Mouse (Mus musculus) CH12.LX (cell line): ENCODE results near the gene Arsk. TPM values are rescaled to one million over a fixed set of nuclear protein-coding genes. Genes with fewer than 3 reads are reported as not detected.

Experiments
- DNase-seq: peaks from one replicate; pipeline ENCODE4 v3.0.0-alpha.2; 2013; ENCODE audit errors: extremely low read depth
- H3K27ac ChIP-seq: 2 replicates; pipeline ENCODE4 v1.5.1; 2012; ENCODE audit warnings: low read depth, mild to moderate bottlenecking, control low read depth, moderate library complexity; ENCODE audit not compliant: insufficient read depth
- H3K27me3 ChIP-seq: replicated peaks from 2 replicates; pipeline ENCODE3; 2012; ENCODE audit warnings: inconsistent platforms
- H3K36me3 ChIP-seq, 2 experiments: replicated peaks in 1 of 2; 2 replicates each; pipeline versions ENCODE3 to v1.6.1; 2012; ENCODE audit warnings: inconsistent platforms in 1 of 2, low read length in 1 of 2, mild to moderate bottlenecking in 1 of 2, mixed read lengths in 1 of 2, moderate library complexity in 1 of 2; ENCODE audit not compliant: control insufficient read depth in 1 of 2, insufficient read depth in 1 of 2
- H3K4me1 ChIP-seq, 2 experiments: 2 replicates each; pipeline ENCODE4 v1.6.1; 2012; ENCODE audit warnings: inconsistent platforms in 1 of 2, moderate library complexity in 1 of 2; ENCODE audit not compliant: insufficient read depth in 2 of 2, control insufficient read depth in 1 of 2
- H3K4me2 ChIP-seq: 2 replicates; pipeline ENCODE4 v1.6.1; 2012; ENCODE audit warnings: low read depth, mild to moderate bottlenecking, control low read depth; ENCODE audit not compliant: poor library complexity, insufficient read depth, severe bottlenecking
- H3K4me3 ChIP-seq, 3 experiments: fragments of 150-350 bp in 1 of 3; sonication (generic) in 1 of 3; replicated peaks in 1 of 3; 2 replicates each; pipeline versions ENCODE3 to v1.5.1; 2011 to 2012; ENCODE audit warnings: low read depth in 2 of 3, low read length in 2 of 3, mild to moderate bottlenecking in 2 of 3, moderate library complexity in 2 of 3, control low read depth in 1 of 3, improper control_type of control experiment in 1 of 3, inconsistent platforms in 1 of 3, mixed read lengths in 1 of 3; ENCODE audit not compliant: poor library complexity in 1 of 3
- H3K79me2 ChIP-seq: replicated peaks from 2 replicates; pipeline ENCODE4 v1.6.1; 2012; ENCODE audit warnings: mild to moderate bottlenecking, moderate library complexity; ENCODE audit not compliant: control insufficient read depth, poor library complexity, insufficient read depth, severe bottlenecking; ENCODE audit errors: extremely low read depth
- H3K9ac ChIP-seq: 2 replicates; pipeline ENCODE4 v1.6.1; 2012; ENCODE audit warnings: low read depth, mild to moderate bottlenecking, control low read depth, moderate library complexity; ENCODE audit not compliant: insufficient read depth
- H3K9me3 ChIP-seq: replicated peaks from 2 replicates; pipeline ENCODE3; 2012; ENCODE audit warnings: low read length, inconsistent platforms, mixed read lengths
- BHLHE40 ChIP-seq: IDR thresholded peaks from 2 replicates; pipeline ENCODE4 v1.6.1; 2011; ENCODE audit warnings: mild to moderate bottlenecking, low read depth, low read length, improper control_type of control experiment
- CHD1 ChIP-seq: IDR thresholded peaks from 2 replicates; pipeline ENCODE4 v1.6.1; 2012; ENCODE audit warnings: low read depth, low read length, improper control_type of control experiment, inconsistent platforms
- CHD2 ChIP-seq: IDR thresholded peaks from 2 replicates; pipeline ENCODE4 v1.6.1; 2011; ENCODE audit warnings: low read length, improper control_type of control experiment
- CTCF ChIP-seq, 2 experiments: IDR thresholded peaks in 1 of 2; conservative IDR thresholded peaks in 1 of 2; 2 replicates each; pipeline ENCODE4 v1.5.1; 2011 to 2012; ENCODE audit warnings: low read depth in 2 of 2, low read length in 2 of 2, improper control_type of control experiment in 1 of 2, inconsistent platforms in 1 of 2, mild to moderate bottlenecking in 1 of 2, moderate library complexity in 1 of 2
- E2F4 ChIP-seq: IDR thresholded peaks from 2 replicates; pipeline ENCODE4 v1.6.1; 2011; ENCODE audit warnings: low read depth, low read length, improper control_type of control experiment; ENCODE audit not compliant: insufficient replicate concordance
- ELF1 ChIP-seq: IDR thresholded peaks from 2 replicates; pipeline ENCODE4 v1.6.1; 2014; ENCODE audit warnings: low read depth, mild to moderate bottlenecking, inconsistent platforms, low read length, improper control_type of control experiment
- EP300 ChIP-seq: IDR thresholded peaks from 2 replicates; pipeline ENCODE4 v1.6.1; 2011; ENCODE audit warnings: low read length, improper control_type of control experiment
- ETS1 ChIP-seq: conservative IDR thresholded peaks from 2 replicates; pipeline ENCODE4 v1.6.1; 2012; ENCODE audit warnings: low read depth, mild to moderate bottlenecking, inconsistent platforms, low read length, improper control_type of control experiment, moderate library complexity
- GABPA ChIP-seq: IDR thresholded peaks from 2 replicates; pipeline ENCODE4 v1.6.1; 2012; ENCODE audit warnings: low read depth, low read length, improper control_type of control experiment, inconsistent platforms; ENCODE audit not compliant: insufficient replicate concordance
- HCFC1 ChIP-seq: IDR thresholded peaks from 2 replicates; pipeline ENCODE4 v1.6.1; 2012; ENCODE audit warnings: low read depth, mild to moderate bottlenecking, inconsistent platforms, low read length, improper control_type of control experiment
- IRF4 ChIP-seq: IDR thresholded peaks from 2 replicates; pipeline ENCODE4 v1.6.1; 2014; ENCODE audit warnings: low read depth, mild to moderate bottlenecking, inconsistent platforms, low read length, improper control_type of control experiment
- JUN ChIP-seq: IDR thresholded peaks from 2 replicates; pipeline ENCODE4 v1.6.1; 2011; ENCODE audit warnings: low read depth, mild to moderate bottlenecking, low read length, improper control_type of control experiment, moderate library complexity; ENCODE audit not compliant: insufficient read depth
- JUND ChIP-seq: conservative IDR thresholded peaks from 2 replicates; pipeline ENCODE4 v1.6.1; 2011; ENCODE audit warnings: low read depth, low read length, improper control_type of control experiment
- KAT2A ChIP-seq: IDR thresholded peaks from 2 replicates; pipeline ENCODE4 v1.6.1; 2012; ENCODE audit warnings: low read length, improper control_type of control experiment, inconsistent platforms; ENCODE audit not compliant: insufficient replicate concordance
- MAFK ChIP-seq: IDR thresholded peaks from 2 replicates; pipeline ENCODE4 v1.6.1; 2011; ENCODE audit warnings: low read length, improper control_type of control experiment; ENCODE audit not compliant: insufficient replicate concordance
- MAX ChIP-seq: IDR thresholded peaks from 2 replicates; pipeline ENCODE4 v1.6.1; 2011; ENCODE audit warnings: low read length, improper control_type of control experiment
- MAZ ChIP-seq: IDR thresholded peaks from 2 replicates; pipeline ENCODE4 v1.6.1; 2012; ENCODE audit warnings: low read depth, mild to moderate bottlenecking, inconsistent platforms, low read length, improper control_type of control experiment, moderate library complexity
- MEF2A ChIP-seq: IDR thresholded peaks from 2 replicates; pipeline ENCODE4 v1.6.1; 2014; ENCODE audit warnings: low read depth, mild to moderate bottlenecking, inconsistent platforms, low read length, improper control_type of control experiment, borderline replicate concordance
- MXI1 ChIP-seq: IDR thresholded peaks from 2 replicates; pipeline ENCODE4 v1.6.1; 2011; ENCODE audit warnings: mild to moderate bottlenecking, low read depth, low read length, improper control_type of control experiment
- MYC ChIP-seq: IDR thresholded peaks from 2 replicates; pipeline ENCODE4 v1.6.1; 2011; ENCODE audit warnings: low read depth, mild to moderate bottlenecking, improper control_type of control experiment, low read length
- NELFE ChIP-seq: IDR thresholded peaks from 2 replicates; pipeline ENCODE4 v1.6.1; 2011; ENCODE audit warnings: low read depth, low read length, improper control_type of control experiment
- NRF1 ChIP-seq: IDR thresholded peaks from 2 replicates; pipeline ENCODE4 v1.6.1; 2014; ENCODE audit warnings: low read depth, mild to moderate bottlenecking, inconsistent platforms, low read length, improper control_type of control experiment, moderate library complexity
- PAX5 ChIP-seq: IDR thresholded peaks from 2 replicates; pipeline ENCODE4 v1.6.1; 2012; ENCODE audit warnings: low read length, inconsistent platforms, mixed read lengths
- POLR2A ChIP-seq: IDR thresholded peaks from 2 replicates; pipeline ENCODE4 v1.6.1; 2011; ENCODE audit warnings: low read depth, mild to moderate bottlenecking, improper control_type of control experiment, low read length
- POLR2AphosphoS2 ChIP-seq: IDR thresholded peaks from 2 replicates; pipeline ENCODE4 v1.6.1; 2011; ENCODE audit warnings: low read depth, low read length, improper control_type of control experiment
- RAD21 ChIP-seq: IDR thresholded peaks from 2 replicates; pipeline ENCODE4 v1.6.1; 2011; ENCODE audit warnings: low read depth, mild to moderate bottlenecking, low read length, improper control_type of control experiment, moderate library complexity
- RCOR1 ChIP-seq: conservative IDR thresholded peaks from 2 replicates; pipeline ENCODE4 v1.6.1; 2012; ENCODE audit warnings: low read depth, mild to moderate bottlenecking, inconsistent platforms, low read length, improper control_type of control experiment
- SIN3A ChIP-seq: IDR thresholded peaks from 2 replicates; pipeline ENCODE4 v1.6.1; 2012; ENCODE audit warnings: low read length, improper control_type of control experiment, inconsistent platforms
- SMC3 ChIP-seq: IDR thresholded peaks from 2 replicates; pipeline ENCODE4 v1.6.1; 2011; ENCODE audit warnings: low read depth, low read length, improper control_type of control experiment
- TBP ChIP-seq: conservative IDR thresholded peaks from 2 replicates; pipeline ENCODE4 v1.6.1; 2011; ENCODE audit warnings: low read depth, low read length, improper control_type of control experiment
- TCF12 ChIP-seq: IDR thresholded peaks from 2 replicates; pipeline ENCODE4 v1.6.1; 2014; ENCODE audit warnings: low read depth, mild to moderate bottlenecking, inconsistent platforms, low read length, improper control_type of control experiment
- UBTF ChIP-seq: IDR thresholded peaks from 2 replicates; pipeline ENCODE4 v1.6.1; 2012; ENCODE audit warnings: low read depth, mild to moderate bottlenecking, inconsistent platforms, low read length, improper control_type of control experiment, moderate library complexity
- USF1 ChIP-seq: IDR thresholded peaks from 2 replicates; pipeline ENCODE4 v1.6.1; 2014; ENCODE audit warnings: low read depth, mild to moderate bottlenecking, inconsistent platforms, low read length, improper control_type of control experiment
- USF2 ChIP-seq: conservative IDR thresholded peaks from 2 replicates; pipeline ENCODE4 v1.6.1; 2011; ENCODE audit warnings: low read depth, low read length, improper control_type of control experiment
- ZC3H11A ChIP-seq: IDR thresholded peaks from 2 replicates; pipeline ENCODE4 v1.6.1; 2012; ENCODE audit warnings: low read depth, mild to moderate bottlenecking, inconsistent platforms, low read length, improper control_type of control experiment
- ZKSCAN1 ChIP-seq: IDR thresholded peaks from 2 replicates; pipeline ENCODE4 v1.6.1; 2012; ENCODE audit warnings: low read depth, inconsistent platforms, low read length, improper control_type of control experiment, borderline replicate concordance
- ZMIZ1 ChIP-seq: IDR thresholded peaks from 2 replicates; pipeline ENCODE4 v1.6.1; 2012; ENCODE audit warnings: low read depth, mild to moderate bottlenecking, inconsistent platforms, low read length, improper control_type of control experiment
- ZNF384 ChIP-seq: IDR thresholded peaks from 2 replicates; pipeline ENCODE4 v1.6.1; 2012; ENCODE audit warnings: low read depth, low read length, improper control_type of control experiment, inconsistent platforms
- dilution Hi-C: fragments of 300-500 bp; cut with MboI; formaldehyde crosslinking; loops from 2 replicates; pipeline ENCODE4 v1.14.3; 2020; ENCODE audit warnings: low sequenced_read_pairs; ENCODE audit not compliant: extremely low pct_unique_long_range_greater_than_20kb, extremely low pct_ligation_motif_present
- in situ Hi-C: fragments of 300-500 bp; cut with MboI; formaldehyde crosslinking; loops from 3 replicates; pipeline ENCODE4 v1.14.3; 2019; ENCODE audit warnings: low sequenced_read_pairs, low pct_ligation_motif_present, low pct_unique_long_range_greater_than_20kb, mixed read lengths
- polyA plus RNA-seq: library from polyadenylated mRNA; unstranded; fragments of >175 nt; gene quantifications from 2 replicates; pipeline ENCODE4 v1.2.1, GENCODE M21; 2012; ENCODE audit warnings: low read depth; ENCODE audit not compliant: insufficient read length
- total RNA-seq, 2 experiments: library from RNA; depleted of rRNA; stranded (reverse); fragments of 300-350 nt in 1 of 2; fragments of >200 nt in 1 of 2; gene quantifications; 2 replicates each; pipeline ENCODE4 v1.2.3; 2012 to 2014

The Arsk gene
- total and polyA plus RNA-seq, 3 experiments, result 4.0 to 7.6 (median 4.2) TPM

DNA sequence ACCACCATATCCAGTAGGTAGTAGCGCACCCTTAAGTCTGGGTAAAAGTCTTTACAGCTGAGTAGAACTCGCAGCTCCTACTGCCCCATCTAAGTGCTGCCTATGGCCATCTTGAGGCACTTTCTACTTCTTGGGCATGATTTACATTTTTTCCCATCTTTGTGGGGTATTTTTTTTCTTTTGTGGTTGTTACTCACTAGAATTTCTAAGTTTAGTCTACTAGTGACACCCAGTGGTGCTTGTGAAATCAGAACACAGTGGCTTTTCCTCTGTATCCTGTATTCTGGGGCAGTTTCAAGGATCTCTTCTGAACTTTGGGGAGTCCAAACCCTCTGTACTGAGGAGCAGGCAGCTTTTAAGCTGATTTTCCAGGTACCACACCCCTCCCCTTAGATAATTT lies 76.7 kb downstream of the Arsk start:
- TF ChIP-seq CHD1 (no peak), EP300 (peak; percentile 63; the same call in 1 of the 2 replicates), USF1 (no peak), ZMIZ1 (no peak), TCF12 (no peak), KAT2A (no peak), TBP (no peak), MXI1 (no peak), CTCF (conservative IDR thresholded peaks at IDR 0.05 in 1 of 2, IDR thresholded peaks at IDR 0.05 in 1 of 2; ENCODE audit: low read depth in 2 of 2, low read length in 2 of 2) (peak in 1 of 2 experiments; percentile 78; a peak in 2 of 4 replicates), JUND (0 out of 2 replicates have a peak, but pooled peaks have one; percentile 9), POLR2A (no peak), E2F4 (no peak), ELF1 (no peak), RAD21 (peak; percentile 82), ETS1 (no peak), ZC3H11A (no peak), JUN (no peak), CHD2 (no peak), RCOR1 (no peak), MYC (no peak), ZNF384 (peak; percentile 96), ZKSCAN1 (no peak), MAX (no peak), POLR2AphosphoS2 (no peak), PAX5 (no peak), NELFE (no peak), USF2 (no peak), HCFC1 (no peak; the same call in 1 of the 2 replicates), GABPA (no peak), MAFK (0 out of 2 replicates have a peak, but pooled peaks have one; percentile 24), BHLHE40 (0 out of 2 replicates have a peak, but pooled peaks have one; percentile 10), MAZ (no peak), SIN3A (peak; percentile 57; the same call in 1 of the 2 replicates), NRF1 (no peak), UBTF (no peak), SMC3 (peak; percentile 55), MEF2A (0 out of 2 replicates have a peak, but pooled peaks have one; percentile 33), IRF4 (no peak)
- dilution Hi-C loops (no loop called here), in situ Hi-C loops (loop anchor here (10.0 kb wide), 1 partner anchor 797 kb away; no protein-coding TSS in a partner anchor)
- DNase-seq, result peak; percentile 40
- Histone ChIP-seq H3K4me1 (peaks cover 0 to 12% of the 10 kb centered on the region in 2 experiments; a peak in 2 of 4 replicates), H3K36me3 (no peaks in the 10 kb centered on the region), H3K79me2 (peaks cover 2% of the 10 kb centered on the region; the same call in 1 of the 2 replicates), H3K4me2 (no peak overlapping the region), H3K27ac (no peak overlapping the region), H3K4me3 (no peak overlapping the region), H3K9ac (no peak overlapping the region), H3K9me3 (no peaks in the 10 kb centered on the region), H3K27me3 (no peaks in the 10 kb centered on the region)
